Mouse (Mus musculus) cerebellum, adult 9-10 months (tissue): ENCODE results near the gene Nme9.

Experiments
- DNase-seq: peaks from one replicate; pipeline ENCODE4 v3.0.0; 2022

Nme9 gene

GRCm38 (mm10) chr9:99484632-99485031 lies 33.4 kb downstream of the Nme9 start:
- DNase-seq = no peak

- no peak for DNase-seq
These were observed 33.9 kb downstream of the Nme9 start for GRCm38 (mm10) chr9:99485144-99485543.

DNA sequence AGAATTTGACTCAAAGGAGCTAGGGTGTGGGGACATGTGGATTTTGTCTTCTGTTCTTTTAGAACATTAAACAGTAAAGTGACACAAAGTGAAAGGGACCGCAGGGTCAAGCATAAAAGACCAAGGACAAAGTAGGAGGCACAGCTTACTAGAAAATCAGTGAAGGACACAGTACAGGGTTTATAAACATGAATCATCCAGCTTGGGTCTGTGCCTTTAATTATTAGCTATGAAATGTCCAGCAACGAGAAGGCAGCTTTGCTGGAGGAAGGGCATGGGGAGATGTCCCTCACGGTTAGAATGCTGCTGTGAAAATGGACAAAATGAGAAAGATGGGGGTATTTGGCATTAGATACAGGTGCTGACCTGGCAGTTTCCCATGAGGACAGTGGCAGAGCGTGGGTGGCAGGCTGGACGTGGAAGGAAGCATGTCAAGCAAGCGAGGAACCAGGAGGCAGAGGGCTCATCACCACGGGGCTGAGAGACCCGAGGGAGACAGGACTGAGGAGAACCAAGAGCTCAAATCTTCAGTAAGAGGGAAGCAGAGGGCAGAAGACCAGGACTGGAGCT lies 35.9 kb downstream of the Nme9 start:
- DNase-seq = no peak

DNA sequence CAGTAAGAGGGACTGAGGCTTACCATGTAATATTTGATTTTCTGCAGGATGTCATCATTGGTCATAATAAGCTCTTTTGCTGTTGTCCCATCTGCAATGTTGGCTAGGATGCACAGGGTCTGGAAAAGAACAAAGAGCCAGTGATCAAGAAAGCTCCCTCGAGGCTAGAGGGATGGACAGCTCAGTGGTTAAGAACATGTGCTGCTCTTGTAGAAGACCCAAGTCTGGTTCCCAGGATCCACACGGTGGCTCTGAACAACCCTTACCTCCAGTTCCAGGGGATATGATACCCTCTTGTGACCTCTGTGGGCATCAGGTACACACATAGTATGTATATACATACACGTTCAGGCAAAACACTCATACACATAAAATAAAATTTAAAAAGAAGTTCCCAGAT lies 36.6 kb downstream of the Nme9 start:
- DNase-seq = no peak

- DNase-seq = no peak
These were observed 39.8 kb downstream of the Nme9 start for GRCm38 (mm10) chr9:99491050-99491449.

DNA sequence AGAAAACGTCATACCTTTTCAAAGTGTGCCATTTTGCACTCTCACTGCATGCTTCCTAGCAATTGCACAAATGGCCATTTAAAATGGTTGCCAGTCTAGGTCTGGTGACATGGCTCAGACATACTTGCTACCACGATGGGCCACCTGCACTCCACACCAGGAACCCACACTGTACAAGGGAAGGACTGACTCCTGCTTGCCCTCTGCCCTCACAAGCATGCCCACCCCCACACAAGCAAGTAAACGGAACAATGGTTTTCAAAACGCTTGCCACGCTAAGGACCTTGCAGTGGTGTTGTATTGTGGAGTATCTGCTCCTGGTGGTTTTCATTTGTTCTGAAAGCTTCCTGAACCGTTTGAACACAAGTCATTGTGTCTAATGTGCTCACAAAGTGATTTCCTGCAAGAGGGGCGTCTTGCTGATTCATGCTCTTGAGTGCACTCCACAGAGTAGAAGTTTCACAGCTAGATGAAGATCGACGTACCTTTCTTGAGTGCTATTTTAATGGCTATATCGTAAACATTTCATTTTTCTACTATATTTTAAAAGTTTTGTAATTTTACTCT lies 41.4 kb downstream of the Nme9 start:
- no peak for DNase-seq

DNA sequence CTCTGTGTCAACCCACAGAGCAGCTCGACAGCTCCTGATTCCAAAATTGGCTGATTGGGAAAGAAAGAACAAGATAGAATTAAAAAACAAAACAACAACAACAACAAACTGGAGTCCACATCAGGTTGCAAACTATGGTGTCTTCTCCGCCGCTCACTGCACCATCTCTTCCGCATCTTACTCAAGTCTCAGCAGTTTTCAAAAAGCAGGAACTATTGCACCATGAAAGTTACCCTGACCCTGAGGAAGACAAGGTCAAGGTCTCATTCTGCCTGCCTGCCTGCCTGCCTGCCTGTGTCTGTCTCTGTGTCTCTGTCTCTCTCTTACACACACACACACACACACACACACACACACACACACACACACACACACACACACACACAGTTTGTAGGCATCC lies 48.1 kb downstream of the Nme9 start:
- DNase-seq = no peak

DNA sequence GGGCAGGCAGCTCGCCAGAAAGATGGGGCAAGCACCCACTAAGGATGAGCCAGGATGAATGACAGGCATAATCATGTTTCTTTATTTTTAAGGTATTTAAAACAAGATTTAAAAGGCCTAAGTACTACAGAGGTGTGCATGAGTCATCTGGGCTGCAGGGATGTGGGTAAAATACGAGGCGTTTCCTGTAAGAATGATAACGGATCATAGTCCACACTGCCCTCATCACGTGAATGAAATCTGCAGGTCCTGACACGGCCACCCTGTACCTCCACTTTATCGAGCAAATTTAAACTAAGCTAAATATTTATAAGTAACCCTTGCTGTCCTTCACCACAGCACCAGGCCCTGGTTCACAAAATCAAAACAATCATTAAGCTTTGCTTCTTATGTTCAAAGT lies 54.6 kb downstream of the Nme9 start:
- DNase-seq = no peak
